11 mouse cellular contexts compared by ENCODE assay signal in genomic region chr1:90838657-90839056, GRCm38 (mm10). TPM values are rescaled to one million over a fixed set of nuclear protein-coding genes. Genes with fewer than 3 reads are reported as not detected.
DNase-seq lines count a peak whose midpoint lies in the region; ATAC-seq and TF ChIP-seq lines count a peak whose summit lies in the region.
"Had no signal": no experiment of that assay in that cellular context is flagged by ENCODE, and none has a peak within 500 bp of the region (broad histone marks: within the 10 kb centered on the region; RNA-seq: fewer than 3 reads in every experiment).

No protein-coding gene starts in this region.

- H3K9me3 ChIP-seq in limb, embryonic 10.5 days (replicated peaks) = no peaks in the 10 kb centered on the region
- H3K9me3 ChIP-seq in forebrain, embryonic 16.5 days (ENCODE audit: control insufficient read depth, low read length) = no peaks in the 10 kb centered on the region

- no peaks in the 10 kb centered on the region for H3K36me3 ChIP-seq in heart, adult 2 months (ENCODE audit: control insufficient read depth, insufficient read depth, low read length)
- H3K36me3 ChIP-seq in limb, embryonic 10.5 days = no peaks in the 10 kb centered on the region
- no peaks in the 10 kb centered on the region for H3K36me3 ChIP-seq in forebrain, embryonic 16.5 days (ENCODE audit: control insufficient read depth, insufficient read depth)

- TF ChIP-seq CTCF in heart, adult 2 months (IDR thresholded peaks at IDR 0.05) = no peak

- no peaks in the 10 kb centered on the region; the same call in 1 of the 2 replicates for H3K4me1 ChIP-seq in heart, adult 2 months (ENCODE audit: control insufficient read depth, insufficient read depth, low read length)
- peaks cover 62% of the 10 kb centered on the region for H3K4me1 ChIP-seq in limb, embryonic 10.5 days
- H3K4me1 ChIP-seq in forebrain, embryonic 16.5 days (replicated peaks; ENCODE audit: control insufficient read depth, insufficient read depth, low read length) = no peaks in the 10 kb centered on the region

- no peak for TF ChIP-seq POLR2A in heart, adult 2 months (IDR thresholded peaks at IDR 0.05; ENCODE audit: insufficient read depth, low read depth, low read length)

- H3K9ac ChIP-seq in heart, adult 2 months (ENCODE audit: low read depth, low read length) = no peak overlapping the region
- H3K9ac ChIP-seq in forebrain, embryonic 16.5 days (replicated peaks; ENCODE audit: low read depth, low read length) = no peak overlapping the region

- H3K4me2 ChIP-seq in forebrain, embryonic 16.5 days (ENCODE audit: low read length) = no peak overlapping the region

- no peak for ATAC-seq in forebrain, embryonic 16.5 days

- no peaks in the 10 kb centered on the region for H3K27me3 ChIP-seq in heart, adult 2 months (ENCODE audit: control insufficient read depth, insufficient read depth, low read length)
- H3K27me3 ChIP-seq in limb, embryonic 10.5 days (ENCODE audit: low read depth, poor library complexity, severe bottlenecking) = no peaks in the 10 kb centered on the region
- no peaks in the 10 kb centered on the region for H3K27me3 ChIP-seq in forebrain, embryonic 16.5 days (replicated peaks; ENCODE audit: control insufficient read depth, insufficient read depth, low read length)

- 0 out of 2 replicates have a peak, but pooled peaks have one; percentile 60 for TF ChIP-seq EP300 in heart, adult 2 months (IDR thresholded peaks at IDR 0.05; ENCODE audit: insufficient read depth, low read depth, low read length)

- H3K4me3 ChIP-seq in heart, adult 2 months = no peak overlapping the region
- H3K4me3 ChIP-seq in limb, embryonic 10.5 days = no peak overlapping the region
- no peak overlapping the region for H3K4me3 ChIP-seq in forebrain, embryonic 16.5 days (replicated peaks; ENCODE audit: low read length)

- DNase-seq in 3134 (ENCODE audit: extremely low read depth, insufficient read length, low spot score) (peak; percentile 77), NIH3T3 (ENCODE audit: low read depth) (peak; percentile 89)
- DNase-seq in heart, adult 2 months = peak; percentile 61 to 69
- DNase-seq in limb, embryonic 10.5 days (ENCODE audit: low spot score) = no peak
- DNase-seq in ovary, postnatal 14 days (ENCODE audit: low spot score) = no peak
- no peak for DNase-seq in cerebellum, adult 8-10 months
- no peak for DNase-seq in adrenal gland, adult 18-20 months (ENCODE audit: low spot score in 2 of 2)

- WGBS in heart, adult 2 months = 36% methylated on average over 4 of the region's 4 CpGs
- WGBS in limb, embryonic 10.5 days = 84% methylated on average over 4 of the region's 4 CpGs
- WGBS in forebrain, embryonic 16.5 days = 87% methylated on average over 4 of the region's 4 CpGs

- H3K79me2 ChIP-seq in heart, adult 2 months (replicated peaks; ENCODE audit: control insufficient read depth, insufficient read depth, low read length) = no peaks in the 10 kb centered on the region

- peak overlapping the region; percentile 62 for H3K27ac ChIP-seq in heart, adult 2 months
- peak overlapping the region; percentile 80 for H3K27ac ChIP-seq in limb, embryonic 10.5 days
- H3K27ac ChIP-seq in forebrain, embryonic 16.5 days (ENCODE audit: low read length) = no peak overlapping the region

- intact Hi-C loops in heart, adult 2 months (cut with DNase I) = no loop called here

RNA-seq across cellular contexts. Expression of gene Col6a3, which starts 5.1 kb away (rescaled TPM):
- 10 to 100 TPM; 15.8 to 35.9 TPM for total RNA-seq in heart, adult 2 months (2021)
- polyA plus RNA-seq in heart, adult 2 months (2012; rRNA removed) = 16.8 and 22.2 TPM in 2 replicates
- polyA plus RNA-seq in limb, embryonic 10.5 days (2016; fragmentation: Nextera tagmentation; extraction: Ambion mirVana) = 2.8 and 5.6 TPM in 2 replicates
- 5.0 and 10.5 TPM in 2 replicates for polyA plus RNA-seq in forebrain, embryonic 16.5 days (2015; fragmentation: Nextera tagmentation; extraction: Ambion mirVana)
- 10 to 100 TPM; 13.6 to 21.0 TPM for total RNA-seq in adrenal gland, adult 18-20 months (2021)
- total RNA-seq: common myeloid progenitor, adult 5-6 weeks; hematopoietic stem cell, adult 5-6 weeks; monocyte, adult 5-6 weeks had no signal

Comparison
In these comparisons a context has a peak if more than half of its experiments do, and no peak if none do; other contexts are left out.
1. DNase-seq: peak in 3134 (single experiment), NIH3T3 (single experiment) and heart, adult 2 months (2 of 2); none in limb, embryonic 10.5 days (single experiment), ovary, postnatal 14 days (single experiment), cerebellum, adult 8-10 months (single experiment) and adrenal gland, adult 18-20 months (0 of 2).